Mouse (Mus musculus) megakaryocyte, embryonic 14.5 days (primary cell): ENCODE measurements around the gene Kank1.

Source experiments
- FLI1 ChIP-seq: IDR thresholded peaks from 2 replicates; pipeline ENCODE4 v1.6.1; 2012; ENCODE audit warnings: low read length, inconsistent platforms, mixed read lengths
- GATA1 ChIP-seq: IDR thresholded peaks from 3 replicates; pipeline ENCODE4 v1.6.1; 2012; ENCODE audit warnings: mixed read lengths, low read length, inconsistent platforms, borderline replicate concordance

- TF ChIP-seq GATA1 (no peak), FLI1 (no peak)
These were observed 79.2 kb downstream of the Kank1 start for GRCm38 (mm10) chr19:25315993-25316392.
